Comparison of ENCODE assay signal across 9 mouse cellular contexts in genomic region chr12:52396178-52396841, GRCm38 (mm10).
DNase-seq lines count a peak whose midpoint lies in the region; ATAC-seq and TF ChIP-seq lines count a peak whose summit lies in the region.
"Had no signal": no experiment of that assay in that cellular context is flagged by ENCODE, and none has a peak within 500 bp of the region (broad histone marks: within the 10 kb centered on the region; RNA-seq: fewer than 3 reads in every experiment).

No protein-coding gene starts in this region.

- peaks cover 35% of the 10 kb centered on the region for H3K4me1 ChIP-seq in embryonic facial prominence, embryonic 10.5 days
- peaks cover 49% of the 10 kb centered on the region for H3K4me1 ChIP-seq in heart, embryonic 13.5 days

- ATAC-seq in heart, embryonic 13.5 days (ENCODE audit: extremely low read depth, insufficient number of reproducible peaks, low FRiP score, low TSS enrichment): no peak
- no peak for ATAC-seq in megakaryocyte, adult 5-6 weeks (ENCODE audit: poor library complexity, severe bottlenecking)

- H3K36me3 ChIP-seq in C2C12 (ENCODE audit: control insufficient read depth, insufficient read depth): no peaks in the 10 kb centered on the region
- no peaks in the 10 kb centered on the region for H3K36me3 ChIP-seq in embryonic facial prominence, embryonic 10.5 days (replicated peaks)
- no peaks in the 10 kb centered on the region for H3K36me3 ChIP-seq in heart, embryonic 13.5 days

- no peak overlapping the region for H3K4me3 ChIP-seq in C2C12 (ENCODE audit: insufficient read depth, poor library complexity, severe bottlenecking)
- no peak overlapping the region for H3K4me3 ChIP-seq in embryonic facial prominence, embryonic 10.5 days
- no peak overlapping the region for H3K4me3 ChIP-seq in heart, embryonic 13.5 days
- no peak overlapping the region for H3K4me3 ChIP-seq in layer of hippocampus, adult 2 months

- no peaks in the 10 kb centered on the region for H3K27me3 ChIP-seq in C2C12 (ENCODE audit: control insufficient read depth, insufficient read depth, insufficient read length)
- peaks cover 4% of the 10 kb centered on the region; the same call in 1 of the 2 replicates for H3K27me3 ChIP-seq in embryonic facial prominence, embryonic 10.5 days (replicated peaks; ENCODE audit: low read depth, poor library complexity, severe bottlenecking)
- no peaks in the 10 kb centered on the region for H3K27me3 ChIP-seq in heart, embryonic 13.5 days (replicated peaks)

- H3K9me3 ChIP-seq in embryonic facial prominence, embryonic 10.5 days: no peaks in the 10 kb centered on the region
- no peaks in the 10 kb centered on the region for H3K9me3 ChIP-seq in heart, embryonic 13.5 days

- H3K4me2 ChIP-seq in heart, embryonic 13.5 days: no peak overlapping the region

- H3K79me2 ChIP-seq in C2C12 (ENCODE audit: control insufficient read depth, insufficient read depth): no peaks in the 10 kb centered on the region

- TF ChIP-seq CTCF in C2C12 (IDR thresholded peaks at IDR 0.05; ENCODE audit: control insufficient read depth, insufficient read depth, insufficient read length): no peak
- no peak for TF ChIP-seq CTCF in layer of hippocampus, adult 2 months (conservative IDR thresholded peaks at IDR 0.05)

- peak; percentile 65 for DNase-seq in ZHBTc4 (ENCODE audit: low read depth, low spot score)
- DNase-seq in embryonic facial prominence, embryonic 10.5 days (ENCODE audit: low spot score): peak; percentile 33
- no peak for DNase-seq in layer of hippocampus, adult 2 months (ENCODE audit: low spot score in 2 of 2)
- peak; percentile 27 for DNase-seq in lung, postnatal 36 days
- peak; percentile 51 for DNase-seq in yolk sac, embryonic 10.5 days (ENCODE audit: low spot score)

- no peaks in the 10 kb centered on the region for H3K79me3 ChIP-seq in C2C12 (ENCODE audit: low read depth)

- peak overlapping the region; percentile 24 for H3ac ChIP-seq in C2C12 (ENCODE audit: control insufficient read depth, insufficient read length, low read depth)

- peak overlapping the region; percentile 25; the same call in 1 of the 2 replicates for H3K9ac ChIP-seq in heart, embryonic 13.5 days
- H3K9ac ChIP-seq: liver, embryonic 14.5 days had no signal

- 39% methylated on average over 14 of the region's 14 CpGs for WGBS in embryonic facial prominence, embryonic 10.5 days
- WGBS in heart, embryonic 13.5 days: 40% methylated on average over 14 of the region's 14 CpGs

- H3K27ac ChIP-seq in embryonic facial prominence, embryonic 10.5 days (replicated peaks): 0 out of 2 replicates have a peak overlapping the region, but pooled peaks have one; percentile 40
- peak overlapping the region; percentile 31; the same call in 1 of the 2 replicates for H3K27ac ChIP-seq in heart, embryonic 13.5 days (replicated peaks)
- peak overlapping the region; percentile 81 for H3K27ac ChIP-seq in layer of hippocampus, adult 2 months
- H3K27ac ChIP-seq: liver, embryonic 14.5 days had no signal

TF ChIP-seq in C2C12, 6 proteins besides CTCF, POLR2A, EP300 and RAD21:
- TF ChIP-seq MYOD1 (IDR thresholded peaks at IDR 0.05; ENCODE audit: control insufficient read depth, insufficient read length, low read depth) (peak; percentile 5), CEBPB (IDR thresholded peaks at IDR 0.05; ENCODE audit: low read depth) (no peak)

Comparison
In these comparisons a context has a peak if more than half of its experiments do, and no peak if none do; other contexts are left out.
1. DNase-seq: peak in ZHBTc4 (single experiment), embryonic facial prominence, embryonic 10.5 days (single experiment), lung, postnatal 36 days (single experiment) and yolk sac, embryonic 10.5 days (single experiment); none in layer of hippocampus, adult 2 months (0 of 2).
2. H3K27ac ChIP-seq: peak in every context shown above with its lines; median percentile 81 in layer of hippocampus, adult 2 months; 40 in embryonic facial prominence, embryonic 10.5 days; 31 in heart, embryonic 13.5 days.